Mouse (Mus musculus): ENCODE results near the gene Apol6. TPM values are rescaled to one million over a fixed set of nuclear protein-coding genes. Genes with fewer than 3 reads are reported as not detected.

Gene Apol6
- polyA plus RNA-seq, 1 experiment from 2014 or later: 0.23 TPM

DNA sequence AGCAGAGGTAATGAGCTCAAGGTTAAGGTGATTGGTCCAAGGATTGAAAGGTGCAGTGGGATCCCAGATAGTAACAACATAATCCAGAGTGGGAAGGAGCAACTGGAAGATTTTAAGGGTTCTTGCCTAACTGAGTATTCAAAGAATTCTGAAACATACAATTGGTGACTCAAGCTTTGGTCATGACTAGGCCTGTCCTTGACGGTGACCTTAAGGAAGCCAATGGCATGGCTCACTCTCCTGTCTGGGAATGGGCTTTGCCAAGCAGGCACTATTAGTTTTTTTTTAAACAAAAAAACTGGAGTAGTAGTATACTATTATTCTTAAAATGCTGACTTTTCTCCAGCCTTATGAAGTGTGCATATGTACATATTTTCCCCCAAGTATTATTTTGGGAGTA, 50.7 kb downstream of the Apol6 start:
- no peaks in the 10 kb centered on the region for H3K4me1 ChIP-seq

DNA sequence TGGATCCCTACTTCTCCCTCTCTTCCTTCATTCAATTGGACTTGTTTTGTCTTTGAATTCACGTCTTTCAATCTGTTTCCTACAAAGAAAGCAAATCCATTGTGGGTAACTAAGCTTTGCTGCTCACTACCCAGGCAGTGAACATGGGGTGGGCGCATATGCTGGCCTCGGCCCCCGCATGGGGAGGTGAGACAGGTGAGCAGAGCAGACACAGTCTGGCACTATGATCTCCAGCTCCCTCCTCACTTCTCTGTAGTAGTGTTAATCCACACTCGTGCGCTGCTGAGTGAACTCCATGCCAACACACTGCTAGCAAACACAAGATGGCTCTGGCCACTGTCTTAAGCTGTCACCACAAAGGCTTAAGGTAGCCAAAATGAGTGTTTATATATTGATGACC, 52.8 kb downstream of the Apol6 start:
- no peaks in the 10 kb centered on the region for H3K4me1 ChIP-seq
- H3K27ac ChIP-seq: no peak overlapping the region
- H3K9me3 ChIP-seq (replicated peaks): no peaks in the 10 kb centered on the region
- no peak for ATAC-seq (replicated peaks; ENCODE audit: low FRiP score)
- no peak overlapping the region for H3K9ac ChIP-seq
- 94% methylated on average over 6 of the region's 6 CpGs for WGBS
- H3K27me3 ChIP-seq: no peaks in the 10 kb centered on the region
- H3K4me2 ChIP-seq: no peak overlapping the region
- H3K36me3 ChIP-seq: peaks cover 83% of the 10 kb centered on the region
- H3K4me3 ChIP-seq (replicated peaks): no peak overlapping the region

More for the DNA sequence above, 50.7 kb downstream of the Apol6 start:
- no peaks in the 10 kb centered on the region for H3K9me3 ChIP-seq (replicated peaks)
- no peak for ATAC-seq (replicated peaks; ENCODE audit: low FRiP score)
- H3K27ac ChIP-seq: no peak overlapping the region
- no peak overlapping the region for H3K4me2 ChIP-seq
- H3K27me3 ChIP-seq: no peaks in the 10 kb centered on the region
- H3K9ac ChIP-seq: no peak overlapping the region
- 95% methylated on average over 1 of the region's 1 CpGs for whole genome bisulfite sequencing
- peaks cover 85% of the 10 kb centered on the region for H3K36me3 ChIP-seq
- H3K4me3 ChIP-seq (replicated peaks): no peak overlapping the region

DNA sequence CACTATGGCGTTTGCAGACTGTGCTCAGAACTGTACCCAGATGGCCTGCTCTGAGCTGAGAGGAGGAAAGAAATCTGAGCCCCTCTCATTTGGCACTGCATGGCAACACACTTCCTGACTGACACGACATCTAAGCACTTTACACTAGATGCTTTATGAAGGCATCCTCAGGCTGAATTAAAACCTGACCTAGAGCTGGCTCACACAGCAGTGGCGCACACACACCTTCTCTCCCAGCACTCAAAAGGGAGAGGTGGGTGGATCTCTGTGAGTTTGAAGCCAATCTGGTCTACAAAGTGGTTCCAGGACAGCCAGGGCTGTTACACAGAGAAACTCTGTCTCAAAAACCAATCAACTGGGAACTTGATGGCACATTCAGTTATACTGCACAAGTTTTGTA, 55.2 kb downstream of the Apol6 start:
- no peaks in the 10 kb centered on the region for H3K27me3 ChIP-seq
- H3K4me1 ChIP-seq: 0 out of 2 replicates have a peak, but pooled peaks cover 8% of the 10 kb centered on the region
- no peak for ATAC-seq (replicated peaks; ENCODE audit: low FRiP score)
- no peak overlapping the region for H3K4me3 ChIP-seq (replicated peaks)
- no peak overlapping the region for H3K4me2 ChIP-seq
- WGBS: 48% methylated on average over 3 of the region's 3 CpGs
- no peak overlapping the region for H3K9ac ChIP-seq
- peaks cover 70% of the 10 kb centered on the region for H3K36me3 ChIP-seq
- H3K27ac ChIP-seq: no peak overlapping the region
- no peaks in the 10 kb centered on the region for H3K9me3 ChIP-seq (replicated peaks)

DNA sequence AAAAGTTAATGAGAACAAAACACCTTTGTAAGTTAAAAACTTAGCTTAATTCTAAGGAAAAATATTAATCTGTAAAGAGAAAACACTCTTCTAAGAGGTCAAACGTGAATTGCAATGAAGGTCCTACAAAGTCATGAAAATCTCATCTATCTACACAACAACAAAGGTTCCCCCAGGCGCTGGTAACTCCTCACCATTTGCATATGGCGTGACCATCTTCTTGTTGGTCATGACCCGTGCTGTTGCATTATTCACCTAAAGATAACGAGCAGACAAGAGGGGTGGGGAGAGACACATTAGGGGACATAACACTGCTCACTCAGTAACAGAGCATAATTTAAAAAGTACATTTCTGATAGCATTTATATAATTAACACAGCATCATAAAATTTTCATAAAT, 58.2 kb downstream of the Apol6 start:
- H3K27me3 ChIP-seq: no peaks in the 10 kb centered on the region
- no peaks in the 10 kb centered on the region for H3K9me3 ChIP-seq (replicated peaks)
- 0 out of 2 replicates have a peak, but pooled peaks cover 8% of the 10 kb centered on the region for H3K4me1 ChIP-seq
- H3K4me2 ChIP-seq: no peak overlapping the region
- no peak for ATAC-seq (replicated peaks; ENCODE audit: low FRiP score)
- peaks cover 63% of the 10 kb centered on the region for H3K36me3 ChIP-seq
- no peak overlapping the region for H3K9ac ChIP-seq
- WGBS: 89% methylated on average over 5 of the region's 5 CpGs
- H3K27ac ChIP-seq: no peak overlapping the region
- no peak overlapping the region for H3K4me3 ChIP-seq (replicated peaks)

DNA sequence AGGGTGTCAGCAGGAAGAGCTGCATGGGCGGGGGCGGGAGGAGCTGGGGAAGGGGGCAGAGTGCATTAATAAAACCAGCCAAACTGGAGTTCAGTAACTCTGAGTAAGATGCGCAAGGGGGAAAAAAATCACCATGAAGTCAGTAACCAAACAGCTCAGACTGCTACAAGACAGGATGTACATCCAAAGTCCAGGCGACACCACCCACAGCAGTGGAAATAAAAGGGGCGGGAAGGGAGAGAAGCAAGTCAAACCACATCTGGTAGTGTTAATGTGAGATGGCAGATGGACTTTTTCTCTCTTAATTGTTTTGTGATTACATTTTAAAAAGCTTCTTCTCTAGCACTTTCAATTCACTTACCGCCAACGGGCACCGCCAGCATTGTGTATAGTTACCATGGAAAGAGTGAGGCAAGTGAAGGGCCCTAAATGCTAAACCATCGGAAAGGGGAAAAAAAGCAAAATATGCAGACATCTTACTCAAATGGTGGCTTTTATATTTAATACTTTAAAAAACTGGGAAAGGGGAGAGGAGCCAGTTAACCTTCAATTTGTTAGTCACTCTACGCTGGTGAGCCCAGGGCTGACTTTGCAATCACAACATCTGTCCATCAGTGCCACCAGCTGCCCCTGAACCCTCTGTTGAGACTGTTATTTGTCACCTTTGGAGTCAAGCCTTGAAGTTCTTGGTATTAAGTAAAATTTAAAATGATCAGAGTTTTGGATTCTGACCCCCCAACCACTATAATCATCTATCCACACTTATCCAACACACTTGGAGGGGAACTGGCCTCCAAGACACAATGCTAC, 60.0 kb downstream of the Apol6 start:
- WGBS: 75% methylated on average over 10 of the region's 10 CpGs
- Histone ChIP-seq H3K4me2 (no peak overlapping the region), H3K9me3 (replicated peaks) (no peaks in the 10 kb centered on the region), H3K4me1 (0 out of 2 replicates have a peak, but pooled peaks cover 8% of the 10 kb centered on the region), H3K9ac (no peak overlapping the region), H3K4me3 (replicated peaks) (no peak overlapping the region), H3K27me3 (no peaks in the 10 kb centered on the region), H3K36me3 (peaks cover 58% of the 10 kb centered on the region), H3K27ac (0 out of 2 replicates have a peak overlapping the region, but pooled peaks have one; percentile 73)
- no peak for ATAC-seq (replicated peaks; ENCODE audit: low FRiP score)

DNA sequence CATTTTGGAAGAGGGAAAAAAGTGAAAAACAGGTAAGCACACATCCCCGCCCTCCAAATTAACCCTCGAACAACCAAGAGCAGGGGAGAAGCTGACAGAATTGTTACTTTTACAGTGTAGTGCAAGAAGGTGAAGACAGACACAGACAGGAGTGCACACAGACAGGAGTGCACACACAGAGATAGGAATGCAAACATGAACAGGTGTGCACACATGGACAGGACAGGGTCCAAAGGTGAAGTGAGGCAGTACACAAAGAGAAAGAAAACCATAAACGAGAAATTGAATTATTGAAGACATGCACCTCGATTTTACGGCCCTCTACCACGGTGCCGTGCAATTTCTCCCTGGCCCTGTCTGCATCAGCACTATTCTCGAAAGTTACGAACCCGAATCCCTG, 60.7 kb downstream of the Apol6 start:
- no peak overlapping the region for H3K4me2 ChIP-seq
- WGBS: 82% methylated on average over 10 of the region's 10 CpGs
- H3K4me3 ChIP-seq (replicated peaks): no peak overlapping the region
- H3K27ac ChIP-seq: no peak overlapping the region
- 0 out of 2 replicates have a peak, but pooled peaks cover 8% of the 10 kb centered on the region for H3K4me1 ChIP-seq
- no peak overlapping the region for H3K9ac ChIP-seq
- no peak for ATAC-seq (replicated peaks; ENCODE audit: low FRiP score)
- H3K27me3 ChIP-seq: no peaks in the 10 kb centered on the region
- H3K9me3 ChIP-seq (replicated peaks): no peaks in the 10 kb centered on the region
- H3K36me3 ChIP-seq: peaks cover 53% of the 10 kb centered on the region

Other genes starting within 250 kb of the Apol6 start
- 20.9 and 23.2 TPM in 2 replicates for gene Zfp251, start 173.3 kb upstream of the Apol6 start, polyA plus RNA-seq (2015; fragmentation: Nextera tagmentation; extraction: Ambion mirVana)
- 16.0 and 16.5 TPM in 2 replicates for gene Zfp7, start 165.5 kb upstream of the Apol6 start, polyA plus RNA-seq (2015; fragmentation: Nextera tagmentation; extraction: Ambion mirVana)
- gene Gm49527, start 165.4 kb upstream of the Apol6 start, polyA plus RNA-seq (2015; fragmentation: Nextera tagmentation; extraction: Ambion mirVana): 0.26 and 0.40 TPM in 2 replicates
- gene Zfp647, start 119.3 kb upstream of the Apol6 start, polyA plus RNA-seq (2015; fragmentation: Nextera tagmentation; extraction: Ambion mirVana): 15.5 and 16.2 TPM in 2 replicates
- 79.2 and 82.2 TPM in 2 replicates for gene 1110038F14Rik, start 96.2 kb upstream of the Apol6 start, polyA plus RNA-seq (2015; fragmentation: Nextera tagmentation; extraction: Ambion mirVana)
- 0.49 and 1.2 TPM in 2 replicates for gene Mb, start 5.9 kb downstream of the Apol6 start, polyA plus RNA-seq (2015; fragmentation: Nextera tagmentation; extraction: Ambion mirVana)

Data from kidney, embryonic 15.5 days (tissue).